Comparison of ENCODE assay signal across 8 mouse cellular contexts in genomic region chr9:40391852-40392695, GRCm38 (mm10).
DNase-seq lines count a peak whose midpoint lies in the region; TF ChIP-seq lines count a peak whose summit lies in the region.

No protein-coding gene starts in this region.

- 20% methylated on average over 20 of the region's 20 CpGs for WGBS in cerebellum, adult 2 months

- TF ChIP-seq CTCF in cerebellum, adult 2 months (IDR thresholded peaks at IDR 0.05; ENCODE audit: borderline replicate concordance, insufficient read depth, low read depth, low read length): no peak

- H3K27ac ChIP-seq in cerebellum, adult 2 months (ENCODE audit: insufficient read depth, low read length): peak overlapping the region; percentile 90

- no peaks in the 10 kb centered on the region for H3K27me3 ChIP-seq in cerebellum, adult 2 months (ENCODE audit: control insufficient read depth, insufficient read depth, low read length)

- TF ChIP-seq POLR2A in cerebellum, adult 2 months (IDR thresholded peaks at IDR 0.05; ENCODE audit: borderline replicate concordance, insufficient read depth, low read length): peak; percentile 61; the same call in 1 of the 2 replicates

- DNase-seq in kidney, postnatal 10 days: peak; percentile 53
- DNase-seq in kidney, adult 11 months: no peak
- DNase-seq in cerebellum, adult 2 months: peak; percentile 86 to 90
- DNase-seq in forelimb bud, embryonic 11.5 days (ENCODE audit: low read depth, low spot score): peak; percentile 49
- DNase-seq in layer of hippocampus, adult 9-11 months: peak; percentile 85
- DNase-seq in mesoderm, embryonic 11.5 days (ENCODE audit: low read depth, low spot score): peak; percentile 79
- peak; percentile 85 for DNase-seq in telencephalon, adult 2 months (ENCODE audit: low read depth, low spot score)
- no peak for DNase-seq in urinary bladder, postnatal 25 days (ENCODE audit: low spot score)

- peak overlapping the region; percentile 43 for H3K4me3 ChIP-seq in cerebellum, adult 2 months (replicated peaks; ENCODE audit: insufficient read depth, low read depth, low read length)

- peaks cover 28% of the 10 kb centered on the region for H3K4me1 ChIP-seq in cerebellum, adult 2 months (ENCODE audit: control insufficient read depth, insufficient read depth, low read length)

Comparison
In these comparisons a context has a peak if more than half of its experiments do, and no peak if none do; other contexts are left out.
1. DNase-seq: peak in kidney, postnatal 10 days (single experiment), cerebellum, adult 2 months (2 of 2), forelimb bud, embryonic 11.5 days (single experiment), layer of hippocampus, adult 9-11 months (single experiment), mesoderm, embryonic 11.5 days (single experiment) and telencephalon, adult 2 months (single experiment); none in kidney, adult 11 months (single experiment) and urinary bladder, postnatal 25 days (single experiment).